Mouse (Mus musculus) left cerebral cortex, postnatal 4 days (tissue): ENCODE data around the gene Tulp2. TPM values are rescaled to one million over a fixed set of nuclear protein-coding genes. Genes with fewer than 3 reads are reported as not detected.
"Not testable (repeated sequence)": the region's sequence is repeated elsewhere in the genome, so short reads cannot be mapped to it uniquely, and the experiment has no call there.

ENCODE experiments used
- DNase-seq: peaks from one replicate; pipeline ENCODE4 v3.0.0-alpha.2; 2022
- intact Hi-C: fragments of 180-260 bp; cut with DNase I; formaldehyde crosslinking; loops from one replicate; pipeline ENCODE4 v1.15.1; 2025
- total RNA-seq, 2 experiments: library from RNA; stranded (reverse); gene quantifications; 2 replicates each; pipeline ENCODE4 v1.2.3; 2021

Gene Tulp2
- total RNA-seq, 2 experiments from 2014 or later = 0.22 to 0.24 TPM

DNA sequence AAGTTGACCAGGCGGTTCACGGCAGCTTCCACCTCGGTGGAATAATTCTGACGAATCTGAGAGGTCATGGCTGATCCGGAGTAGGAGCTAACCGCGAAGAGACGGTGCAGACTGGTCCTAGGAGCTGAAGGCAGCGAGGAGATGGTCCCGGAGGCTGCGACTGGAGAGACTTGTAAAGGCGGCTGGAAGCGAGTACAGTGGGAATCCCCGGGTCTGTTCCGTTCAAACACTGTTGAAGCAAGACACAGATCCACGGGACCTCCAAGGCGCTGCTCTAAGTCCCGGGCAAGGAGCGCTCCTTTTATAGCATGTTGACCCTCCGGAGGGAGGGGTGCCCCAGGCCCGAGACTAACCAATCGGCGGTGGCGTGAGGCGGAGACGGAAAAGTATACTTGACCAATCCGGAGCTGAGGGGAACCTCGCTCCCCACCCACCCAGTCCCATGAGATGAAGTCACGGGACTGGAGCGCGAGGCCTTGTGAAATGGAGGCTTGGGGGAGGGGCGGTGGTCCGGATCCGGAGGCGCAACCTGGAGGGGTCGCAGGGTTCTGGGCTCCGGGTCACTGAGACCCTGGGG, 22.0 kb upstream of the Tulp2 start, which contains the start of gene Ftl1:
Gene Ftl1, minus strand, starts transcription at position 321 of the 577 bp plus-strand sequence.
- DNase-seq = peak; percentile 99
- intact Hi-C loops = not testable (repeated sequence)

DNA sequence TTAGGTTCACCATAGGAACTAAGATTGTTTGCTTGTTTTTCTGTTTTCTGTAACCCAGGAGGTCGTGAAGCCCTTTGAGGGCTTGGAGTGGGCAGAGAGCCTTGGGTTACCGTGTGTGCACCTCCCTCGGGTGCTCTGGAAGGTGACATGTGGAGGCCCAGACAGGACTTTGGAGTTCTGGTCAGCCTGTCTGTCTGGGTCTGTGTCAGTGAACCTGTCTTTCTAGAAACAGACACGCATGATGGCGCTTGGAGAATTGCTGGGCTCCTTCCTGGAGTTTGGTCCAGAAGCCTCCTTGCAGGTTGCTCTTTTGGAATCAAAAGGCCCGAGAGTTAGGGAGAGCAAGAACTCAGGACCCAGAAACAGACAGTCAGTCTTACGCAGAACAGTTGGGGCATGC, 21.3 kb upstream of the Tulp2 start:
- DNase-seq = no peak
- intact Hi-C loops = no loop called here

DNA sequence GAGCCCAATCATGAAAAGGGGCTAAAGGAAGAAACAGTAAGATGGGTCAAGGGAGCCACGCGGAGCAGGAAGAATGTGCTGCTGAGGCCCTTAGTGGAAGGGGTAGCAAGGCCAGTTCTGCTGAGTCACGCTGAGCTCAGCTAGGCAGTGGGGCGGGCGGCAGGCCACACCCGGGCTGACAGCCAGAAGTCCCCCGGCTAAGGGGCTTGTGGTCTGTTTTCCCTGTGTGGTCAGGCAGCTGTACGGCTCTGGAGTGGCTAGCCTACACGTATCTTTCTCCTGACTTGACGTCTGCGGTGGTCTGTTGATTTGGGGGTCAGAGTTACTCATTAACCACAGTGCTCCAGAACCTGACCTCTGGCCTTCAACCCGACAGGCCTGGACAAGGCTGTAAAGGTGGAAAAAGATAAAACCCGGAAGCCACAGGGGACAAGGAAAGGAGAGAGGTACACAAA, 20.8 kb upstream of the Tulp2 start:
- intact Hi-C loops = no loop called here
- DNase-seq = peak; percentile 73

DNA sequence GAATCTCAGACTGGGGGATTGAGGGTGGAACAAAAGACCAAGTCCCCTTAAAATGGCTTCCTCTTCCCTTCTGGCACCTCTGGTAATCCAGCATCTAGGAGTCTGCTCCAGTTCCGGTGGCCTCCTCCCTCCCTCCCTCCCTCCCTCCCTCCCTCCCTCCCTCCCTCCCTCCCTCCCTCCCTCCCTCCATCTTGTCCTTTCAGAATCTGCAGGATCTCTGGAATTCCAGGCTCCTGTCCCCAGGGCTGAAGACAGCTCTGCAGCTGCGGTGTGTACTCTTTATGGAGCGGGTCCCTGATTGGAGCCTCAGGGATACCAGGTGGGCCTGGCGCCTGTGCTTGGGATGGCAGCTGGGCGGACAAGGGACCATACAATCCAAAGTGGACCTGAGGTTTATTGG, 20.4 kb upstream of the Tulp2 start:
- intact Hi-C loops = no loop called here

DNA sequence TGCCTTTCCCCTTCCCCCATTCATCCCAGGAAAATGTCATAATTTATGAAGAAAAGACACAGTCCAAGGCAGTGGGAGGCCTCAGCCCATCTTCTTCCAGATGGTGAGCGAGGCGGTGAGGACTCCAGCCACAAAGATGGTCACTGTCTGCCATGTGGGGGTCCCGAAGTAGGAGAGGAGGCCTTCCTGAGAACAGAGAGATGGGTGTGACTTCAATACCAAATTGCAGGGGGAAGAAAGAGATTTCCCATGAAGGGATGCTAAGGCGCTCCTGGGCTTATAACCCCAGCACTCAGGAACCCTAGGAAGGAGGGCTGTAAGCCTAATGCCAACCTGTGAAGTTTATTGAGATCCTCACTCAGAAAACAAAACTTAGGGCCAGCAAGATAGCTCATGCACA, 19.9 kb upstream of the Tulp2 start:
- no peak for DNase-seq
- intact Hi-C loops = no loop called here

More for the DNA sequence above, 20.4 kb upstream of the Tulp2 start:
- no peak for DNase-seq

DNA sequence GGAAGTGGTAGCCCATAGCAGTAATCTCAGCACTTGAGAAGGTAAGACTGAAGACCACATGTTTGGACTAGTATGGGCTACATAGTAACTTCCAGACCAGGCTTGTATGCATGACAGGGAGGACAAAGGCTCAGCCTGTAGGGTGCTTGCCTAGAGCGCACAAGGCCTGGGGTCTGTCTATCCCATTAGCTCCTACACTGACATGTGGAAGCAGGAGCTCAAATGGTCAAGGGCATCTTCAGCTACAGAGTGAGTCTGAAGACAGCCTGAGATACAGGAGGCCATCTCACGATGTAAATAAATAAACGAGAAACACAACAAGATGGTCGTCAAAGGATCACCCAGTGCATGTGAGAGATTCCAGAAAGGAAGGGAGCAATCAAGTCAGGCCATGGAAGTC, 19.4 kb upstream of the Tulp2 start:
- no peak for DNase-seq
- intact Hi-C loops = no loop called here

DNA sequence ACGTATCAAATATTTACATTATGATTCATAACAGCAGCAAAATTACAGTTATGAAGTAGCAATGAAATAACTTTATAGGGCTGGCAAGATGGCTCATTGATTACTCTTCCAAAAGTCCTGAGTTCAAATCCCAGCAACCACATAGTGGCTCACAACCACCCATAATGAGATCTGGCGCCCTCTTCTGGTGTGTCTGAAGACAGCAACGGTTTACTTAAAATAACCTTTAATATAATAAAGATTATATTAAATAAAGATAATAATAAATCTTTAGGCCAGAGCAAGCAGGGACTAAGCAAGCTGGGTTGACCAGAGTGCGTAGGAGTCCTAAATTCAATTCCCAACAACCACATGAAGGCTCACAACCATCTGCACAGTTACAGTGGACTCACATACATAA, 18.8 kb upstream of the Tulp2 start:
- intact Hi-C loops, DNase-seq: not testable (repeated sequence)

DNA sequence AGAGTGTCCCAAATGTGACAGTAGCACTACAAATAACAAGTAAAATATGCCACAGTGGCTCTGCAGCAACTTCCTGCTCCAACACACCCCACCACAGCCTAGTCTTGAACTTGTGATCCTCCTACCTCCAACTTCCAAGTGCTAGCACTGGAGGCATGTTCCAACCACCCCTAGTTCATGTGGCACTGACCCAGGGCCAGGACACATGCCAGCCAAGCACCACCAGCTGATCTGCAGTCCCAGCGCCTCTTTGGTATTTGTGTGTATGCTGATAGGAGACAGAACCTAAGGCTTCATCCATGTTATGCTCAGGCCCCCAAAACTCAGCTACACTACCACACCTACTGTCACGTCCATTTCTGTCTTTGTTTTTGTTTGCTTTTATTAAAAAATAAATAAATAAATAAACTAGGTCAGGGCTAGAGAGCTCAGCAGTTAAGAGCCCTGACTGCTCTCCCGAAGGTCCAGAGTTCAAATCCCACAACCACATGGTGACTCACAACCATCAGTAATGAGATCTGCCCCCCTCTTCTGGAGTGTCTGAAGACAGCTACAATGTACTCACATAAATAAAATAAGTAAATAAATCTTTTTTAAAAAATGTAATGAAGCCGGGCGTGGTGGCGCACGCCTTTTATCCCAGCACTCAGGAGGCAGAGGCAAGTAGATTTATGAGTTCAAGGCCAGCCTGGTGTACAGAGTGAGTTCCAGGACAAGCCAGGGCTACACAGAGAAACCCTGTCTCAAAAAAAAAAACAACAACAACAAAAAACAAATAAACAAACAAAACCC, 17.5 kb upstream of the Tulp2 start:
- intact Hi-C loops = no loop called here
- DNase-seq = no peak

DNA sequence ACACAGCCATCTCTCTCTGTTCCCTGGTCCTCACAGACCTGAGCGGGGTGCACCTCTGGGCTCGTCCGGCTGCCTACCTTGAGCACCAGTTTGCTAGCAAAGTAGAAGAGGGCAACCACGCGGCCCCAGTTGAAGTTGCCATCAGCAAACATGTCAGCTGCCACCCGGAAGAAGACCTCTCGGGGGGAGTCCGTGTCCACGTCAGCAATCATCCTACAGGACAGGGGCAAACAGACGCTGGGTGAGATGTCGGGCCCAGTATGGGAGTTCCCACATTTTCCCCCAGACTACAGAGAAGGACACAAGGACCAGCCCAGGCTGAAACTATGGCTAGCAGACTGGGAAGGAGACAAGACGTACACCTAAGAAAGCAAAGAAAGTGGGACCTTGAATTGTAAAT, 16.6 kb upstream of the Tulp2 start:
- no peak for DNase-seq
- intact Hi-C loops = no loop called here

DNA sequence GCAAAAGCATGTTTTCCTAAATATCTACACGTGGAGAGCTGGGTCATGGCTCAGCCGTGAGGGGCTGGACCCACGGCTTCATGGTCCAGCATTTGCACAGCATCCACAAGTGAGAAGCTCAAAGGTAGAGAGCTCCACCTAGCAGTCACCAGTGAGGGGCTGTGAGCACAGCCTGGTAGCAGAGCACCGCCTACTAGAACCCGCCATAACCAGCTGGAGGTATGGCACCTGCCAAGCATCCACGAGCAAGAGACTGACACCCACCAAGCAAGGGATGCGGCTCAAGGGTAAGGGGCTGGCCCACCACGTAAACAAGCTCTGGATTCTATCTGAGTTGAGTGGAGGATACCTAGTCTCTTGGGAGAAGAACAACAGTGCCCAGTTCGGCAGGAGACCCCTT, 16.1 kb upstream of the Tulp2 start:
- DNase-seq = no peak
- intact Hi-C loops = no loop called here

DNA sequence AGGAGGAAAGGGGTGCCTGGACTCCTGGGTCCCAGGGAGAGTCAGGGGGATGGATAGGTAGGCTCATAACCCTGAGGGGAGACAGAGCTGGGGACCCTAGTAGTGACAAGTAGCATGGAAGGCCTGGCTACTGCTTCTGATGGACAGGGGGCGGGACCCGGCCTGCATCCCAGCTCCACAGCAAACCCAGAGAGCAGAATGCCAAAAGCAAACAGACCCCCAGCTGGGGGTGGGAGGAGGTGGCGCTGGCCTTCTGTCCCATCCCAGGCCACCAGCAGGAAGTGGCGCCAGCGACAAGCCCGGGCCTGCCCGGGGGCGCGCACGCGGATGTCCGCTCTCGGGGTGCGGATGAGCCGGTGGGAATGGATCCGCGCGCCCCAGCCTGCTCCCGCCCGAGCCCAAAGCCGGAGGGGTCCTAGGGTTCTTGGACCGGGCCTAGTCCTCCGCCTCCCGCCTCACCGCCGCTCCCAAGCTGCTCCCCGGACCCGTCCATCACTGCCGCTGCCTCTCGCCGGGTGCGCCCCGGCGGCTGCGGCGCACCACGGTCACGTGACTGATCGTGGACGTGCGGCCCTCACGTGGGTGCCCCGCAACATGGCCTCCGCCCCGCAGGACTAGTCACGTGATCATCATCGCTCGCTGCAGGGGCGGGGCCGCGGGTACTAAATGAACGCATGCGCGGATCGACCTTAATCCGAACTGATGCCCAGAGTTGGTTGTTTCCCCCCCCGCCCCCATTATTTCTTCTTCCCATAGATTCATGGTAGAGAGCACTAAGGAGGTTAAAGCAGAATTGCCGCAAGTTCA, 15.2 kb upstream of the Tulp2 start, which contains the start of gene Bax:
Gene Bax, minus strand, starts transcription at position 616 of the 807 bp plus-strand sequence.
- intact Hi-C loops = no loop called here
- DNase-seq = peak; percentile 98

DNA sequence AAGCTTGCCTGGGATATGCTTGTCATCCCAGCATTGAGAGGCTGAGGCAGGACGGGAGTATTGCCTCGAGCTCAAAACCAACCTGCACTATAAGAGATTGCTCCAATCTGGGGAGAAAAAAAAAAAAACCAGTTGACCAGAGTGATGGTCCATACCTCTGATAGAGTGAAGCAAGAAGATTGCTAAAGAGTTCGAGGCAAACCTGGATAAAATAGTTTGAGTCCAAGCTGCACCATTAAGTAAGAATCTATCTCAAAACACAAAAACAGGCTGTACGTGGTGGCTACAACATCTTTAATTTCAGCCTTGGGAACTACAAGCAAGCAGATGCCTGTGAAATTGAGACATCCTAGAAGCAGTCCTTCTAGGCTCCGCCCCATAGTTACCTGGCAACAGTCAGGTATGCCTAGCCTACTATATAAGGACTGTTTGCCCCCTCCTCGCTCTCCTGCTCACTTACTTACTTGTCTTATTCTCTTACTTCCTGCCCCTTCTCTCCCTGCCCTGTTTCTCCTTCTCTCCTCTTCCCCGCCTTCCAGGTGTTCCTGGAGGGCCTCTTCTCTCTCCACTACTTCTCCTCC, 14.5 kb upstream of the Tulp2 start:
- DNase-seq = no peak
- intact Hi-C loops = no loop called here

DNA sequence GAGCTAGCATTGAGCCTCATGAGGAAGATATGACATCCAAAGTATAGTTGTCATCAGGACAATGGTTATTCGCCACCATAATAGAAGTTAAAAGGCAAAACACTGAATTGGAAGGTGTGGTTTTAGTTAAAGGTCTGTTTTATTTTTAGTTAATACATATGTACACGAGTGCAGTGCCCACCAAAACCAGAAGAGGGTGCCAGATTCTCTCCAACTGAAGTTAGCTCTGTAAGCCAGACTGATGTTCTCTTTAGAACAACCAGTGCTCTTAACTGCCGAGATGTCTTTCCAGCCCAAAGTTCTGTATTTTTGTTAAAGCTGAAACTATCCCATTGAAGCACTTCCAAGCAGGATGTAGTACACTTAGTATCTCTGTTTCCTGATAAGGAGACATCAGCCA, 10.8 kb upstream of the Tulp2 start:
- DNase-seq = peak; percentile 64
- intact Hi-C loops = no loop called here

DNA sequence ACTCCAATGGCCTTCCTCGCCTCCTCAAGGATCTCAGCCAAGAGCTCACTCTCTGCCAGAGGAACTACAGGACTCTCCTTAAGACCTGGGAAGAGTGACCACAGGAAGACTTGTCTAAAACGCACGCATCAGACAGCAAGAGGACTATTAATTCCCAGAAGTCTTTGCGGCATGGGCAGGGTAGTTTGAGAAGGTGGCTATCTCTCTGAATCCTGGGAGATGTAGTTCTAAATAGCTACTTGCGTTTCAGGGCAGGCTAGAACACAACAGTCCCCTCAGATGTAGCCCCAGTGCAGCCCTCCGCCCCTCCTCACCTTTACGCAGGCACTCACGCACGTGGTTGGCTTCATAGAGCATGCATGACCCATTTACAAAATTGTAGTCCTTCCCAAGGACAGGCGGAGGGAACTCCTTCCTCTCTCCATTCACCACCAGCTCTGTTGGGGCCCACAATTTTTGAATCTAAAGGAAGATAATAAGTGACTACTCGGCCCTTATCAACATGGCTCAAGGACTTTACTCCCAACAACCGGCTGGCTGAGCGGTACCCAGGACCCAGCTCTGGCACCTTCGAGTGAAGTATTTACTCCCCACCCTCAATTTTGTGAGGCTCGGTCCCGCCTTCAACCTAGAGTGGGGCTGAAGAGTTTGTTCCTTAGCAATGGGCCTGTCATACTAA, 6.2 kb upstream of the Tulp2 start:
- DNase-seq = no peak
- intact Hi-C loops = loop anchor here (5.0 kb wide), 1 partner anchor 87 kb away; no protein-coding TSS in a partner anchor

DNA sequence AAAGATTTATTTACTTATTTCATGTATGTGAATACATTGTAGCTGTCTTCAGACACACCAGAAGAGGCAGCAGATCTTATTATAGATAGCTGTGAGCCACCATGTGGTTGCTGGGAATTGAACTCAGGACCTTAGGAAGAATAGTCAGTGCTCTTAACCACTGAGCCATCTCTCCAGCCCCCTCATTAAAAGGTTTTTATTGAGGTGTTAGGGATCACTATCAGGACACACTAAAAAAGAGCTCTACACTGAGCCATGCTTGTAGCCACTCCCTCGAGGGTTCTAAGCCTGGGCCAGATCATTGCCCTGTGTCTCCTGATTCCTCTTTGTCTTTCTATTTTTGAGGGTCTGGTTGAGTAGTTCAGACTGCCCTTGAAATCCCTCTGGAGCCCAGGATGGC, 5.2 kb upstream of the Tulp2 start:
- intact Hi-C loops = loop anchor here (5.0 kb wide), 1 partner anchor 86 kb away; no protein-coding TSS in a partner anchor
- DNase-seq = no peak

DNA sequence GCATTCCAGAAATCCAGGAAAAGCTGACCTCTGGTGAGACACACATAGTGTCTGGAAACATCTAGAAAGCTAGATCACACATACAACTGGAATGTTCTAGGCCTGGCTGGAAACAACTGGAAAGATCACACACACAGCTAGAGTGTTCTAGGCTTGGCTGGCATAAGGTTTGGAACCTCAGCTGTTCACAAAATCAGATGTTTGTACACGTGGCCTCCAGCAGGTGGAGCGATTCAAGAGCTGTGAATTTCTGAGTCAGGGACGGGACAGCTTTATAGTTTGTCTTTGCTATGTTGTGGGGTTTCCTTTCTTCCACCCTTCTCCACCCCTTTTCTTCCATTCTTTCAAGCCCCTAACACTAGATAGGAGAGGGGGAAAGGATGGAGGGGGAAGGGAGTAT, 4.7 kb upstream of the Tulp2 start:
- intact Hi-C loops = loop anchor here (5.0 kb wide), 1 partner anchor 85 kb away; no protein-coding TSS in a partner anchor

DNA sequence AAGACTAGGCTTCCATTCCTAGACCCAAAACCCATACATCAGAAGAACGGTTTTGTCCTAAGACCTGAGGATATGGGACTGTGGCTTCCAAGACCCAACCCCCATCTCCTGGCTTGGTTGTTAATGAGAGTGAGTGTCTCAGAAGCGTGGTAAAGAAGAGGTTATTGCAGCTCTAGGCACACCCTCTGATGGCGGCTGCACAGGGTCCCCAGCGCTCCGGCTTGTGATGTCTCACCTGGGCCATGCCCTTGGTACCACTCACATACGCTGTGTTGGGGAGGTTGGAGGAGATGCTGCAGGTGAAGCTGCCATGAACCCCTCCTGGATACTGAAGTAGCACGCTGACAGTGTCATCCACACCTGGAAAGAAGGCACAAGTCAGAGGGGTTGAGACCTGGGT, 2.9 kb upstream of the Tulp2 start:
- intact Hi-C loops = loop anchor here (5.0 kb wide), 1 partner anchor 84 kb away; no protein-coding TSS in a partner anchor
- DNase-seq = no peak

More for the DNA sequence above, 4.7 kb upstream of the Tulp2 start:
- DNase-seq = peak; percentile 62

DNA sequence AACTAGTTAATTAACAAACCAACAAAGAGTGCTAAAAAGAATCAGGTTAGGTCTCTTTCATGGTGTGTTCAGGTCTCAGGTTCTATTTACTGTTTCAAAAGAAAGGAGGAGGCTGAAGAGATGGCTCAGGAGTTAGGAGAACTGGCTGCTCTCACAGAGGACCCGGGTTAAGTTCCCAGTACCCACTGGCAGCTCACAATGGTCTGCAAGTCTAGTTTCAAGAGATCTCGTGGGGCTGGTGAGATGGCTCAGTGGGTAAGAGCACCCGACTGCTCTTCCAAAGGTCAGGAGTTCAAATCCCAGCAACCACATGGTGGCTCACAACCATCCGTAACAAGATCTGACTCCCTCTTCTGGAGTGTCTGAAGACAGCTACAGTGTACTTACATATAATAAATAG, 1.4 kb upstream of the Tulp2 start:
- intact Hi-C loops, DNase-seq: not testable (repeated sequence)

DNA sequence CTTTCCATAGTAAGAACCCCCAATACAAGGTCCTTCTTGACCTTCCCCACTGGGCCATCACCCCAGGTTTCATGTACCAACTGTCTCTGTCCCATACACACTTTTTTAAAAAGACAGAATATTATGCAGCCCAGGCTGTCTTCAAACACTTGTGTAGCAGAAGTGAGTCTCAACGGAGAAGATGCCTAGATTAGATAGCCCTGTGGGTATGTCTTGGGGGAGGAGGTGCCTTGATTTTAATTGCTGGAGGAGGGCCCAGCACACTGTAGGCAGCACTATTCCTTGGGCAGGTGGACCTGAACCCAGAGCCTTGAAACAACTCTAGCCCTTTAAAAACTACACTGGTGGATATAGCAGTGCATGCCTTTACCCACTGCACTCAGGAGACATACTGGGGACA, 489 bp downstream of the Tulp2 start:
- no peak for DNase-seq
- intact Hi-C loops = no loop called here

DNA sequence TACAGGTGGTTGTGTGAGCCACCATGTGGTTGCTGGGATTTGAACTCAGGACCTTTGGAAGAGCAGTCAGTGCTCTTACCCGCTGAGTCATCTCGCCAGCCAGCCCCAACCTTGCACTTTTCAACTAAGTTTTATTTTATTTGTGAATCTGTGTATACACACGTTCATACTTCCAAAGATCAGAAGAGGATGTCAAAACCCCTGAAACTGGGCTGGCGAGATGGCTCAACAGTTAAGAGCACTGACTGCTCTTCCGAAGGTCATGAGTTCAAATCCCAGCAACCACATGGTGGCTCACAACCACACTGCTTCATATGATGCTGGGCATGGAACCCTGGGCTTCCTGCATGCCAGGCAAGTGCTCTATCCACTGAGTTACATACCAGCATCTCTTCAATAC, 3.3 kb downstream of the Tulp2 start:
- DNase-seq, intact Hi-C loops: not testable (repeated sequence)
